Mouse (Mus musculus): Measurements from ENCODE around the gene Gabbr2. TPM values are rescaled to one million over a fixed set of nuclear protein-coding genes. Genes with fewer than 3 reads are reported as not detected.

Gabbr2 gene
- polyA plus RNA-seq, 1 experiment = not detected

- no peaks in the 10 kb centered on the region for H3K79me2 ChIP-seq (ENCODE audit: control insufficient read depth, insufficient read depth)
- TF ChIP-seq MYOD1 (IDR thresholded peaks at IDR 0.05; ENCODE audit: control insufficient read depth, insufficient read length, low read depth) (no peak), FOSL1 (IDR thresholded peaks at IDR 0.05; ENCODE audit: insufficient read depth, low read length, poor library complexity, severe bottlenecking) (no peak), MAX (IDR thresholded peaks at IDR 0.05) (no peak), CEBPB (IDR thresholded peaks at IDR 0.05; ENCODE audit: low read depth) (no peak), USF1 (IDR thresholded peaks at IDR 0.05; ENCODE audit: low read depth) (no peak), MYOG (IDR thresholded peaks at IDR 0.05; ENCODE audit: control insufficient read depth, extremely low read depth, insufficient read length) (no peak), CTCF (IDR thresholded peaks at IDR 0.05; ENCODE audit: control insufficient read depth, insufficient read depth, insufficient read length) (no peak)
- H3K4me3 ChIP-seq (ENCODE audit: insufficient read depth, poor library complexity, severe bottlenecking) = no peak overlapping the region
- no peaks in the 10 kb centered on the region for H3K36me3 ChIP-seq (ENCODE audit: control insufficient read depth, insufficient read depth)
- H3ac ChIP-seq (ENCODE audit: control insufficient read depth, insufficient read length, low read depth) = no peak overlapping the region
- H3K27me3 ChIP-seq (ENCODE audit: control insufficient read depth, insufficient read depth, insufficient read length) = no peaks in the 10 kb centered on the region
- no peaks in the 10 kb centered on the region for H3K79me3 ChIP-seq (ENCODE audit: low read depth)
These were observed 371.3 kb downstream of the Gabbr2 start for GRCm38 (mm10) chr4:46620330-46620729.

GRCm38 (mm10) chr4:46618196-46618817 lies 373.4 kb downstream of the Gabbr2 start:
- no peaks in the 10 kb centered on the region for H3K79me2 ChIP-seq (ENCODE audit: control insufficient read depth, insufficient read depth)
- no peak for TF ChIP-seq CTCF (IDR thresholded peaks at IDR 0.05; ENCODE audit: control insufficient read depth, insufficient read depth, insufficient read length)
- TF ChIP-seq USF1 (IDR thresholded peaks at IDR 0.05; ENCODE audit: low read depth) = no peak
- no peak for TF ChIP-seq FOSL1 (IDR thresholded peaks at IDR 0.05; ENCODE audit: insufficient read depth, low read length, poor library complexity, severe bottlenecking)
- TF ChIP-seq MYOG (IDR thresholded peaks at IDR 0.05; ENCODE audit: control insufficient read depth, extremely low read depth, insufficient read length) = no peak
- TF ChIP-seq MYOD1 (IDR thresholded peaks at IDR 0.05; ENCODE audit: control insufficient read depth, insufficient read length, low read depth) = no peak
- no peak for TF ChIP-seq CEBPB (IDR thresholded peaks at IDR 0.05; ENCODE audit: low read depth)
- no peak for TF ChIP-seq MAX (IDR thresholded peaks at IDR 0.05)
- H3K4me3 ChIP-seq (ENCODE audit: insufficient read depth, poor library complexity, severe bottlenecking) = no peak overlapping the region
- peaks cover 8% of the 10 kb centered on the region for H3K27me3 ChIP-seq (ENCODE audit: control insufficient read depth, insufficient read depth, insufficient read length)
- H3K79me3 ChIP-seq (ENCODE audit: low read depth) = no peaks in the 10 kb centered on the region
- H3K36me3 ChIP-seq (ENCODE audit: control insufficient read depth, insufficient read depth) = no peaks in the 10 kb centered on the region
- no peak overlapping the region for H3ac ChIP-seq (ENCODE audit: control insufficient read depth, insufficient read length, low read depth)

GRCm38 (mm10) chr4:46617408-46617807 lies 374.3 kb downstream of the Gabbr2 start:
- Histone ChIP-seq H3K36me3 (ENCODE audit: control insufficient read depth, insufficient read depth) (no peaks in the 10 kb centered on the region), H3K4me3 (ENCODE audit: insufficient read depth, poor library complexity, severe bottlenecking) (no peak overlapping the region), H3ac (ENCODE audit: control insufficient read depth, insufficient read length, low read depth) (no peak overlapping the region), H3K27me3 (ENCODE audit: control insufficient read depth, insufficient read depth, insufficient read length) (peaks cover 8% of the 10 kb centered on the region), H3K79me2 (ENCODE audit: control insufficient read depth, insufficient read depth) (no peaks in the 10 kb centered on the region), H3K79me3 (ENCODE audit: low read depth) (no peaks in the 10 kb centered on the region)
- no peak for TF ChIP-seq MYOD1 (IDR thresholded peaks at IDR 0.05; ENCODE audit: control insufficient read depth, insufficient read length, low read depth)
- TF ChIP-seq FOSL1 (IDR thresholded peaks at IDR 0.05; ENCODE audit: insufficient read depth, low read length, poor library complexity, severe bottlenecking) = no peak
- TF ChIP-seq CTCF (IDR thresholded peaks at IDR 0.05; ENCODE audit: control insufficient read depth, insufficient read depth, insufficient read length) = no peak
- TF ChIP-seq MYOG (IDR thresholded peaks at IDR 0.05; ENCODE audit: control insufficient read depth, extremely low read depth, insufficient read length) = no peak
- TF ChIP-seq MAX (IDR thresholded peaks at IDR 0.05) = no peak
- TF ChIP-seq CEBPB (IDR thresholded peaks at IDR 0.05; ENCODE audit: low read depth) = no peak
- TF ChIP-seq USF1 (IDR thresholded peaks at IDR 0.05; ENCODE audit: low read depth) = no peak

- no peaks in the 10 kb centered on the region for H3K79me3 ChIP-seq (ENCODE audit: low read depth)
- peaks cover 8% of the 10 kb centered on the region for H3K27me3 ChIP-seq (ENCODE audit: control insufficient read depth, insufficient read depth, insufficient read length)
- H3K79me2 ChIP-seq (ENCODE audit: control insufficient read depth, insufficient read depth) = no peaks in the 10 kb centered on the region
- TF ChIP-seq MYOD1 (IDR thresholded peaks at IDR 0.05; ENCODE audit: control insufficient read depth, insufficient read length, low read depth) = no peak
- TF ChIP-seq CTCF (IDR thresholded peaks at IDR 0.05; ENCODE audit: control insufficient read depth, insufficient read depth, insufficient read length) = no peak
- no peak for TF ChIP-seq MAX (IDR thresholded peaks at IDR 0.05)
- TF ChIP-seq FOSL1 (IDR thresholded peaks at IDR 0.05; ENCODE audit: insufficient read depth, low read length, poor library complexity, severe bottlenecking) = no peak
- no peak overlapping the region for H3ac ChIP-seq (ENCODE audit: control insufficient read depth, insufficient read length, low read depth)
- no peak overlapping the region for H3K4me3 ChIP-seq (ENCODE audit: insufficient read depth, poor library complexity, severe bottlenecking)
- no peaks in the 10 kb centered on the region for H3K36me3 ChIP-seq (ENCODE audit: control insufficient read depth, insufficient read depth)
These were observed 377.0 kb downstream of the Gabbr2 start for GRCm38 (mm10) chr4:46614641-46615040.

- Histone ChIP-seq H3K27me3 (ENCODE audit: control insufficient read depth, insufficient read depth, insufficient read length) (peaks cover 16% of the 10 kb centered on the region), H3K79me2 (ENCODE audit: control insufficient read depth, insufficient read depth) (no peaks in the 10 kb centered on the region), H3ac (ENCODE audit: control insufficient read depth, insufficient read length, low read depth) (no peak overlapping the region), H3K79me3 (ENCODE audit: low read depth) (no peaks in the 10 kb centered on the region), H3K36me3 (ENCODE audit: control insufficient read depth, insufficient read depth) (no peaks in the 10 kb centered on the region), H3K4me3 (ENCODE audit: insufficient read depth, poor library complexity, severe bottlenecking) (no peak overlapping the region)
- TF ChIP-seq MYOG (IDR thresholded peaks at IDR 0.05; ENCODE audit: control insufficient read depth, extremely low read depth, insufficient read length) (no peak), CTCF (IDR thresholded peaks at IDR 0.05; ENCODE audit: control insufficient read depth, insufficient read depth, insufficient read length) (no peak), MAX (IDR thresholded peaks at IDR 0.05) (no peak), FOSL1 (IDR thresholded peaks at IDR 0.05; ENCODE audit: insufficient read depth, low read length, poor library complexity, severe bottlenecking) (no peak), MYOD1 (IDR thresholded peaks at IDR 0.05; ENCODE audit: control insufficient read depth, insufficient read length, low read depth) (no peak), USF1 (IDR thresholded peaks at IDR 0.05; ENCODE audit: low read depth) (no peak), CEBPB (IDR thresholded peaks at IDR 0.05; ENCODE audit: low read depth) (no peak)
These were observed 378.1 kb downstream of the Gabbr2 start for GRCm38 (mm10) chr4:46613618-46614017.

Other genes with a start within 250 kb of the Gabbr2 start
- gene Anks6, start 65.6 kb upstream of the Gabbr2 start, polyA plus RNA-seq (2012; fragmentation: generic; extraction: Trizol) = 0.44 TPM
- 0.01 TPM for gene Galnt12, start 100.0 kb upstream of the Gabbr2 start, polyA plus RNA-seq (2012; fragmentation: generic; extraction: Trizol)
- 0.05 TPM for gene Col15a1, start 216.3 kb upstream of the Gabbr2 start, polyA plus RNA-seq (2012; fragmentation: generic; extraction: Trizol)

All from C2C12 (cell line).